Comparison of ENCODE assay signal across 19 mouse cellular contexts in the genomic region with DNA sequence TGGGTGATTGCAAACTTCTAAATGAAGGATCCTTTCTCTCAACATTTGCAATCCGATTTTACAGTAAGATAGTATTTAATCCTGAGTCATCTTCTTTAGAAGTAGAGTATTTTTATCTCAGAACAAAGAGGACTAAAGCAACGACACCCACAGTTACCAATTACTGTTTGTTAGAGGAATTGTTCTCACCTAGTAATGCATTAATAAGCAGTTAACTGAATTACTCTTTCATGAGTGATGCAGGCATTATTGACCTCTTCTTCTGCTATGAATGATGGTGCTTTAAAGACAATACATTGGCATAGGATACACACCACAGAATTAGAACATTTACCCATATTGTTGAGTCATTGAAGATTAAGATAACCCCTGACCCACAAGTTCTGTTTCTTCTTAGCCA.
DNase-seq lines count a peak whose midpoint lies in the region.
"Had no signal": no experiment of that assay in that cellular context is flagged by ENCODE, and none has a peak within 500 bp of the region (broad histone marks: within the 10 kb centered on the region; RNA-seq: fewer than 3 reads in every experiment).

No protein-coding gene starts in this region.

- peak; percentile 78 for DNase-seq in Muller cell, postnatal 12 days (ENCODE audit: inconsistent ontology term)
- DNase-seq in brain, adult 2 months (ENCODE audit: low read depth, low spot score) = peak; percentile 22
- peak; percentile 22 for DNase-seq in retina, embryonic 14.5 days (ENCODE audit: low spot score)
- DNase-seq in retina, postnatal 1 day = peak; percentile 57
- no peak for DNase-seq in lung, postnatal 36 days
- DNase-seq in left cerebral cortex, postnatal 10 days (ENCODE audit: extremely low spot score in 1 of 2, low spot score in 2 of 2) = no peak
- no peak for DNase-seq in kidney, postnatal 10 days
- no peak for DNase-seq in kidney, postnatal 4 days
- DNase-seq: adrenal gland, adult 2 months; adrenal gland, adult 8-10 months; adrenal gland, postnatal 10 days; adrenal gland, postnatal 14 days; adrenal gland, postnatal 25 days; adrenal gland, postnatal 36 days; B cell, adult 2 months; cerebellum, adult 11 months; cerebellum, adult 11-12 months; cerebellum, adult 18-20 months; cerebellum, adult 2 months had no signal

- intact Hi-C loops in left cerebral cortex, postnatal 10 days (cut with DNase I) = no loop called here

Comparison
In these comparisons a context has a peak if more than half of its experiments do, and no peak if none do; other contexts are left out.
1. DNase-seq: peak in Muller cell, postnatal 12 days (single experiment), brain, adult 2 months (single experiment), retina, embryonic 14.5 days (single experiment) and retina, postnatal 1 day (single experiment); none in lung, postnatal 36 days (single experiment), left cerebral cortex, postnatal 10 days (0 of 2), kidney, postnatal 10 days (single experiment) and kidney, postnatal 4 days (0 of 2).